Mouse (Mus musculus): ENCODE measurements around the gene Psg19. TPM values are rescaled to one million over a fixed set of nuclear protein-coding genes. Genes with fewer than 3 reads are reported as not detected.
A peak's percentile ranks its signal among the peaks of the same experiment; 100 is the strongest.
"Not testable (repeated sequence)": the region's sequence is repeated elsewhere in the genome, so short reads cannot be mapped to it uniquely, and the experiment has no call there.

Gene Psg19
- not detected for total RNA-seq (2018; cell fraction: chromatin; rRNA removed)
- not detected for total RNA-seq (2018; cell fraction: cytosol; rRNA removed)
- total RNA-seq (2018; cell fraction: nucleus; rRNA removed): not detected
- polyA plus RNA-seq (2018): not detected in 3 replicates

DNA sequence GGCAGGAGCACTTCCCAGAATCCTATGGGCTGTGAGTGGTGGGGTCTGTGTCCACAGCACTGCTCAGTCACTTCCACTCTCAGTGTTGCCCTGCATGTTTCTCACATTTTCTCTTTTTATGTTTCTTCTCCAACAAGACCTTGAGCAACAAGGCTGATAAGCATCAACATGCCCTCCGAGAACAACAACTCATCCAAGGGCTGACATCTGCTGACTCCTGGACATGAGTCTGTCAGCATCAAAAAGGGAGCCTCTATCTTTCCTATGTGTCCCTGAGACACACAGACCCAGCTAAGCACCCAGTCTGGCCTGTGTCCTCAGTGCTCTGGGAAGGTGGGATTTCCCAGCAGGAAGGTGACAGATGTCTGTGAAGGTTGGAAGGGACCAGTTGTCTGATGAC lies at the start of gene Psg19:
Gene Psg19, minus strand, starts transcription at position 101 of the 400 bp plus-strand sequence.
- Histone ChIP-seq H3K36me3 (ENCODE audit: inconsistent target) (no peaks in the 10 kb centered on the region), H3K27ac (no peak within 1 kb of the TSS), H3K79me2 (ENCODE audit: inconsistent target) (no peaks in the 10 kb centered on the region), H3K4me3 (ENCODE audit: inconsistent target) (no peak within 1 kb of the TSS)
- 94% methylated on average over 1 of the region's 1 CpGs for WGBS (ENCODE audit: missing documents)

DNA sequence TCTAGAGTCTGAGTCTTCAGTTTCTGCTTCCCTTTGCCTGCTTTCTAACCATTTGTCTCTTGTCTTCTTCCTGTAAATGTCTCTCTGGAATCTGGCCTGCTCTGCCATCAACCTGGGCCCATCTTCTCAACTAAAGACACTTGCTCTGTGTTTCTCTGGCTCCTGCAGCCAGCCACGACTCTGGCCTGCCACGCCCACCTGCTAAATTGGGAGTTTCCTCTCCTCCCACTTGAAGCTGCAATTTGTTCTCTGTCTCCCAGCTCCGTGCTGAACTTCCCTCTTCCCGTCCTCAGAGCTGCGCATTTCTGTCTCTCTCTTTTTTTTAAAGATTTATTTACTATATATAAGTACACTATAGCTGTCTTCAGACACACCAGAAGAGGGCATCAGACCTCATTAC lies 46.5 kb upstream of the Psg19 start:
- Histone ChIP-seq H3K36me3 (ENCODE audit: inconsistent target) (no peaks in the 10 kb centered on the region), H3K4me3 (ENCODE audit: inconsistent target) (no peak overlapping the region), H3K79me2 (ENCODE audit: inconsistent target) (no peaks in the 10 kb centered on the region; the same call in 1 of the 2 replicates), H3K27ac (no peak overlapping the region)
- 45% methylated on average over 2 of the region's 5 CpGs for WGBS (ENCODE audit: missing documents)

DNA sequence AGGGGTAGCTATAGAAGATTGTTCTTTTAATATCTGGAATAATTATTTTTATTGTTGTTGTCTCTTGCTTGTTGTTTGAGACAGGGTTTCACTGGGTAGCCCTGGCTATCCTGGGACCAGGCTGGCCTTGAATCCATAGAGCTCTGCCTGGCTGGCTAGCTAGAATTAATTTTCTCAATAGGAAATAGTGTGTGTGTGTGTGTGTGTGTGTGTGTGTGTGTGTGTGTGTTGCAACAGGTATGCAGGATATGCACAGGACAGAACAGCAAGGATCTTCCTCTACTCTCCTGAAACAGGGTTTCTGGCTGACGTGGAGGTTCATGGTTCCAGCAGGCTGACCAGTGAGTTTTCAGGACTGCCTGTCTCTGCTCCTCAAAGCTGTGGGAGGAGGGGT lies 42.9 kb upstream of the Psg19 start:
- Histone ChIP-seq H3K27ac (no peak overlapping the region; the same call in 1 of the 2 replicates), H3K79me2 (ENCODE audit: inconsistent target) (no peaks in the 10 kb centered on the region; the same call in 1 of the 2 replicates), H3K4me3 (ENCODE audit: inconsistent target) (peak overlapping the region; percentile 10; the same call in 1 of the 2 replicates), H3K36me3 (ENCODE audit: inconsistent target) (no peaks in the 10 kb centered on the region)
- 69% methylated on average over 1 of the region's 1 CpGs for WGBS (ENCODE audit: missing documents)

DNA sequence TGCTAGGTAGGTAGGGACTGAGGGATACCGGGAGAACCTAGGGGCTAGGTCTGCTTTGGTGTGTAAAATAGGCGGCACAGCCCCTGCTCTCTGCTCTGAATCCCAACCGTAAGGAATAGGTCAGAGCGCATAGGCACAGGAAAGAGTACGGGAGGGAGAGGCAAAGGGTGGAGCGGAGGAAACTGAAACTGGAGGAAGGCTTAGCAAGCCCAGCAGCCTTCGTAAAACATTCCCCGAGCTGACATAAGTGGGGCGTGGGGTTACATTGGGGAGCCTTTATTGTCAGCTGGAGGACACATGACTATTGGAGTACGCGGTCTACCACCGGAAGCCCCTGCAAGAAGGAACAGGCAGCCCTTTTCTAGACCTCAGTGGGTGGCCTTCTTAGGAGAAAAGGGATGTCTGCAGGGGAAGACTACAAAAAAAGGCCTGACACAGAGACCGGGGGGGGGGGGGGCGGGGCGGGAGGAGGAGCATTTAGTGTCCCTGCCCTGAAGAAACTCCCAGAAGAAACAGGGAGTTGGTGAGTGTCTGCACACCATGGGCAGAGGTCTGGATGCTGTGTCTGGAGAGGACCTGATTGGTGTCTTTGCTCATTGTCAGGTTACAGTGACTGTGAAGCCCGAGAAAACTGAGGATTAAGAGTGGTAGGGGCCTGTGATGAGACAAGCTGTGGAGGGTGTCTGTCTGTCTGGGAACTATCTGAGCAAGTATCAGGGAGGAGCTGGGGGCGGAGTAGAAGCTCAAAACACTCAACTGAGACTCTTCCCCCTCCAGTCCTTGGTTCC lies 42.3 kb upstream of the Psg19 start:
- Histone ChIP-seq H3K27ac (peak overlapping the region; percentile 84), H3K4me3 (ENCODE audit: inconsistent target) (peak overlapping the region; percentile 45), H3K36me3 (ENCODE audit: inconsistent target) (no peaks in the 10 kb centered on the region), H3K79me2 (ENCODE audit: inconsistent target) (no peaks in the 10 kb centered on the region; the same call in 1 of the 2 replicates)
- 4% methylated on average over 14 of the region's 17 CpGs for WGBS (ENCODE audit: missing documents)

DNA sequence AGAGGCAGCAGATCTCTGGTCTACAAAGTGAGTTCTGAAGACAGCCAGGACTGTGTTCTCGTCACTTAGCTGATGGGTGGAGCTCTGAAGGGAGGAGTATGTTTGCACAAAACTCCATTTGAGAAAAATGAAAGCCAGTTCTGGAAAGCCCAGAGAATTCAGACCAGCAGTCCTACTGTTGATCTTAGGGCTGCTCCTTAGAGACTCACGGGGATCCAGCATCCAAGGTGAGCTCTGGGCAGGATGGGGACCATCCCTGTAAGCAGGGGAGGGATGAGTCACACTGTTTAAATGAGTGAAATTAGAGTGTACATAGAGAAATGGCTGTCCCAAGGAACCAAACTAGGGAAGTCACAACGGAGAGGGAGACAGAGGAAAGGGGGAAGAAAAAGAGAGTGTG lies 41.5 kb upstream of the Psg19 start, which contains the start of gene Mill2:
Gene Mill2, plus strand, starts transcription at position 102 of the 400 bp plus-strand sequence.
- Histone ChIP-seq H3K27ac (peak within 1 kb of the TSS; percentile 84), H3K4me3 (ENCODE audit: inconsistent target) (peak within 1 kb of the TSS; percentile 45), H3K36me3 (ENCODE audit: inconsistent target) (no peaks in the 10 kb centered on the region), H3K79me2 (ENCODE audit: inconsistent target) (no peaks in the 10 kb centered on the region; the same call in 1 of the 2 replicates)
- WGBS (ENCODE audit: missing documents): 9% methylated on average over 3 of the region's 3 CpGs

DNA sequence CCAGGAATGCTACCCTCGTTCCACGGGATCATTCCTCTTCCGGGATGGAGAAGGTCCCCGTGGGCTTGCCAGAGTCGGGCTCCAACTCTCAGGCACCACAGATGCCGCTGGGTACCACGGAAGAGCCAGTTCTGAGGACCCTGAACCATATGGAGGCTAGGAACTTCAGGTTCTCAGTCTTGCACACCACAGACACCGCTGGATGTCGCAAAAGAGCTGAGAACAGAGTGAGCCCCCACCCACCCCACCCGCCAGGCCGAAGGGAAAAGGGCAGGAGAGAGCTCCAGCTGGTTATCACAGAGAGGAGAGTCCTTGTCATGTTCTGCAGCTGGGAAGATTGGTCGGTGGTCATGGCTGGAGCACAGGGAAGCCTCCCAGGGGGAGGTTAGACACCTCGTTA lies 34.0 kb upstream of the Psg19 start:
- 48% methylated on average over 13 of the region's 13 CpGs for WGBS (ENCODE audit: missing documents)

DNA sequence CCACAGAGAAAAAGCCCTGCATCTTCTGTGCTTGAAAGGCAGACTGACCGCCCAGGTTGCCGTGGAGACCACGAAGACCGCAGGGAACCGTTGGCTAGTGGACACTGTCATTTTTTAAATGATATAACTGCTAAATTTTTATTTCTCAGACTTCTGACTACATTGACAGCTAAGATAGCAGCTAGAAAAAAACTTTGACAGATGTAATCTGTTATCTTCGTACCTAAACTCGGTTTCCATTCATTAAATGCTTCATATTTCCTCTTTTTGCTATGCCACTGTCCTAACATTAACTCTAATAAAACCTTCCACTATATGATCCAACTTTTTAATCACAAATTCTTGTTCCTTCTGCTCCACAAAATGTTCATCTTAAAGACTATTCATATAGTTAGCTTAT lies 31.2 kb upstream of the Psg19 start:
- Histone ChIP-seq H3K4me3 (ENCODE audit: inconsistent target) (no peak overlapping the region), H3K36me3 (ENCODE audit: inconsistent target) (no peaks in the 10 kb centered on the region), H3K79me2 (ENCODE audit: inconsistent target) (no peaks in the 10 kb centered on the region), H3K27ac (no peak overlapping the region)
- 82% methylated on average over 7 of the region's 7 CpGs for WGBS (ENCODE audit: missing documents)

More for the DNA sequence above, 34.0 kb upstream of the Psg19 start:
- H3K79me2 ChIP-seq (ENCODE audit: inconsistent target): no peaks in the 10 kb centered on the region
- H3K4me3 ChIP-seq (ENCODE audit: inconsistent target): no peak overlapping the region
- no peaks in the 10 kb centered on the region for H3K36me3 ChIP-seq (ENCODE audit: inconsistent target)
- no peak overlapping the region for H3K27ac ChIP-seq

DNA sequence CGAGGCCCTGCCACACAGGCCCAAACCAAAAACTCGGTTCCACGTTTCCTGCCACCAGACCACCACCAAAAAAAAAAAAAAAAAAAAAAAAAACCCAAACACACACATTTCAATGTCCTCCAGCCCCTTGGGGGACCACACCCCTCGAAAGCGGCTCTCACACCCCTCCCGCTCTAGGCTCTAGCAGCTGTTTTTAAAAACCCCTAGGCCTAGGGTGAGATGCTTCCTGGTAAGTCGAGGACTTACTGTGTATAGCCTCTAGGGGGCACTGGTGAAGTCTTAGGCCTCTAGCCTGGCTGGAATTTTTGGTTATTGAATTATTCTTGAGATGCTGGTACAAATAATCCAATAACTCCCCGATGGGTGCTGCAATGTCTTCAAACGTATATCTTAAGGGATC lies 30.3 kb upstream of the Psg19 start:
- Histone ChIP-seq H3K4me3 (ENCODE audit: inconsistent target) (no peak overlapping the region), H3K79me2 (ENCODE audit: inconsistent target) (no peaks in the 10 kb centered on the region), H3K27ac (no peak overlapping the region), H3K36me3 (ENCODE audit: inconsistent target) (no peaks in the 10 kb centered on the region)
- 82% methylated on average over 6 of the region's 9 CpGs for WGBS (ENCODE audit: missing documents)

DNA sequence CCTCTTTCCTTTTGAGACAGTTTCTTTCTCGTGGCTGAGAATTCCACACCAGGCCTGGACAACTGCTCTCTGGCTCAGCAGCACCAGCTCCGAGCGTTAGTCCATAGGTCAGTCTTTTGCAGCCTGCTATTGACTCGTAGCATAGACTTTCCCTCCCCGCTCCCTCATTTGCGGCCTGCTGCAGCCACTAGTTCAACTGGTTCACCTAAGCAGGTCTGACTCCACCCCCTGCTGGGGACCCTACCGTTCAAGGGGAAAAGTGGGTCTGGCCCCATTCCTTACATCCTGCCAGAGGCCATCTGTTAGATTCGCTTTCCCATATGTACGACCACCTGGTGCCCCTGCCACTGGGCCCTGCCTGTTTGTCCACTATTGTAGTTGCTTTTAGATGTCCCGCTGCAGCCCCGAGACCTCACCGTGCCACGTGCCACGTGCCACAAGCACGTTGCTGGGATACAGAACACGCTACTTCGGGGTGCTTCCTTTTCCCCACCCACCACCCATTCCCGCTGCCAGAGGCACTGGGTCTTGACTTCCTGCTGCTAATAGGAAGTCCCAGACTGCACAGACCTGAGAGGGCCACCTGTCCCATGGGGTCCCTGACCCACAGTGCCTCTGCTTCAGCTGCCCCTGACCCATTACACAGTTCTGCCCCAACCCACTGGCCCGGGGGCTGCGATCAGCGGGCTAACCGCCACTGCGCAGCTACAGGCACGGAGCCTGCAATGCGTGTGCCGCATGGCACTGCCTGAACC lies 29.6 kb upstream of the Psg19 start:
- Histone ChIP-seq H3K79me2 (ENCODE audit: inconsistent target) (no peaks in the 10 kb centered on the region), H3K36me3 (ENCODE audit: inconsistent target) (no peaks in the 10 kb centered on the region), H3K4me3 (ENCODE audit: inconsistent target) (no peak overlapping the region), H3K27ac (no peak overlapping the region)
- 71% methylated on average over 26 of the region's 26 CpGs for whole genome bisulfite sequencing (ENCODE audit: missing documents)

DNA sequence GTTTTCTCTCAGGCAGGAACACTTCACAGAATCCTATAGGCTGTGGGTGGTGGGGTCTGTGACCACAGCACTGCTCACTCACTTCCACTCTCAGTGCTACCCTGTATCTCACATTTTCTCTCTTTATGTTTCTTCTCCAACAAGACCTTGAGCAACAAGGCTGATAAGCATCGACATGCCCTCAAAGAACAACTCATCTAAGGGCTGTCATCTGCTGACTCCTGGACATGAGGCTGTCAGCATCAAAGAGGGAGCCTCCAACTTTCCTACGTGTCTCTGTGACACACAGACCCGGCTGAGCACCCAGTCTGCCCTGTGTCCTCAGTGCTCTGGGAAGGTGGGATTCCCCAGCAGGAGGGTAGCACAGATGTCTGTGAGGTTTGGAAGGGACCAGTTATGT lies 23.2 kb upstream of the Psg19 start, which contains the start of gene Psg17:
Gene Psg17, minus strand, starts transcription at position 101 of the 400 bp plus-strand sequence.
- Histone ChIP-seq H3K36me3 (ENCODE audit: inconsistent target) (no peaks in the 10 kb centered on the region), H3K79me2 (ENCODE audit: inconsistent target) (no peaks in the 10 kb centered on the region), H3K27ac (no peak within 1 kb of the TSS), H3K4me3 (ENCODE audit: inconsistent target) (no peak within 1 kb of the TSS)
- WGBS (ENCODE audit: missing documents): 82% methylated on average over 3 of the region's 3 CpGs

DNA sequence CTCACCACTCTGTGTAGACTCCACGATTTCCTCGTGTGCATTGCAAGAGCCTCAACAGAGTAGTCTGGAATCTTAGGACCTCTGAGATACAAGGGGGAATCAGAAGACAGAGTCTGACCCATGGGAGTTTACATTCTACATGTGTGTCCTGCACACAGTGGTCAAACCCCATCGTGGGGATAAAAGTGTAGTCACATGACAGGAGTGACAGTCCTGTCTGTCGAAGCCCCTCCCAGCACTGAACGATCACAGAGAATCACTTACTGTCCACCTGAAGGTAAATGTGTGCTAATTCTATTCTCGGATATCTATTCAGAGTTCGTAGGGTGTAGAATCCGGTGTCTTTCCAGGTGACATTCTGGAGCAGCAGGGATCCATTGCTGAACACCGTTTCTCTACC lies 20.0 kb upstream of the Psg19 start:
- WGBS (ENCODE audit: missing documents): 87% methylated on average over 9 of the region's 9 CpGs
- Histone ChIP-seq H3K36me3 (ENCODE audit: inconsistent target) (no peaks in the 10 kb centered on the region), H3K27ac (no peak overlapping the region), H3K4me3 (ENCODE audit: inconsistent target) (no peak overlapping the region), H3K79me2 (ENCODE audit: inconsistent target) (no peaks in the 10 kb centered on the region)

DNA sequence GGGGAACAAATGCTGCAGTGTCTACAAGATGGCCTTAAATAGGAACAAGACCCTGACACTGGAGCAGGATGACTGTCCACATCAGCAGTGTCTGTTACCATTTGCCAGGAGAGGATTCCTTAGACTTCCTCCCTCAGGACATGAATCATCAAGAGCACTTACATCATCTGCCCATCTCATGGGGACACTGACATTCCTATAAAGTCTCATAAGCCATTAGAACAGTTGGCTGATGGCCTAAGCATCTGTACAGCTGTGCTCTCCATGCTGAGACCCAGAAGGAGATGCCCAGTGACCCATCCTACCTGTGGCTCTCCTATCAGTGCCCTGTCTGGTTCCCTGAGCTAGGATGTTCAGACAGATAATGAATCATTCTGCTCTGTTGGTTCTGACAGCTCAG lies 5.2 kb upstream of the Psg19 start:
- H3K27ac ChIP-seq: no peak overlapping the region
- H3K36me3 ChIP-seq (ENCODE audit: inconsistent target): no peaks in the 10 kb centered on the region
- H3K79me2 ChIP-seq (ENCODE audit: inconsistent target): no peaks in the 10 kb centered on the region
- H3K4me3 ChIP-seq (ENCODE audit: inconsistent target): no peak overlapping the region

DNA sequence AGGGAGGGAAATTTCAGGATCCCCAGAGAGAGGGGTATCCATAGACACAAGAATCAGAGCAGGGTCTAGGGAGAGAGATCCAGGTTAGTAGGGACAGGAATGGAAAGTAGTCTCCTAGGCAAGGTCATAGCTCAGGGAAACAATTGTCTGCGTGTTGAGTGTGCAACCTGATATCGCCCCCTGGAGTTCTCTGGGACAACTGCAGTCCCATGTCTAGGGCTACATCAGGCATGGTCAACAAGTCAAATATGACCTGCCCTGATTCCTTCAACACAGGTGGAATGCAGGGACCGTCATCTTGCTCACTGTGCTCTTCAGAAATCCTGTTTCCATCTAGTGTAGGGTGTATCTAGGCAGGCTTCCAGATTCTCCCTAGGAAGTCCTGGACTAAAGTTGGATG lies 809 bp upstream of the Psg19 start:
- H3K36me3 ChIP-seq (ENCODE audit: inconsistent target): no peaks in the 10 kb centered on the region
- no peak overlapping the region for H3K27ac ChIP-seq
- H3K4me3 ChIP-seq (ENCODE audit: inconsistent target): no peak overlapping the region
- WGBS (ENCODE audit: missing documents): 46% methylated on average over 3 of the region's 3 CpGs
- no peaks in the 10 kb centered on the region for H3K79me2 ChIP-seq (ENCODE audit: inconsistent target)

DNA sequence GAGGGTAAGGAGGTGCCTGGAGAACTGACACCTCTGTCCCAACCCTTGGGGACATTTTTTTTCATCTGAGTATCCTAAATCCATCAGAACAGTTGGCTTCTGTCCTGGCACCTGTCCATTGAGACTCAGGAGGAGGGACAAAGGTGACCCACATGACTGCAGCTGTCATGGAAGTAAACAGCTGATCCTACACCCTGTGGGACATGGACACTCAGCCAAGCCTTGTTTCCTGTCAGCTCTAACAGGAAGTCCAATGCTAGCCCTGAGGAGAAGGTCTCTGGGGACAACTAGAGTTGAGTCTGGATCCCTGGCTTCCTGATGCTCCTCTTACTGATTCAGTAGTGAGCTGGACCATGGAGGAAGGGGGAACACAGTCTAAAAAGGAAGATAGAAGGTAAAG lies 7.6 kb downstream of the Psg19 start:
- H3K79me2 ChIP-seq (ENCODE audit: inconsistent target); H3K4me3 ChIP-seq (ENCODE audit: inconsistent target); H3K36me3 ChIP-seq (ENCODE audit: inconsistent target); H3K27ac ChIP-seq: not testable (repeated sequence)

DNA sequence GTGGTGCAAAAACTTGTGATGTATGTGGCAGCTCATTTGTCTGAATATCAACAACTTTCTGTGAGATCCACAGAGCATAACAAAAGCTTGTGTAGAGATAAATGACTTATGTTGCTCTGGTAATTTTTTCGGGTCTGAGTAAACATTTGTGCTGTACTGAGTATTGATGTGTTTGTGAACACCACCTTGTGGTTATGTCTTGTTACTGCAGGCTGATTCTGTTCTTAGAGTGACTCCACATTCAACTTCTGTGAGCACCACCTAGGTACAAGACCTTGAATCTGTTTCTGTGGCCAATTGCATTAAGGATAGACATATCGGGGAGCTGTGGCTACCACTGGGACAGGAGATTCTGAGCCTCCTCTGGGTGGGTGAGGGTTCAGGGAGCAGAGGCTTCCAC lies 17.0 kb downstream of the Psg19 start:
- H3K27ac ChIP-seq; H3K36me3 ChIP-seq (ENCODE audit: inconsistent target); H3K4me3 ChIP-seq (ENCODE audit: inconsistent target); H3K79me2 ChIP-seq (ENCODE audit: inconsistent target): not testable (repeated sequence)
- WGBS (ENCODE audit: missing documents): 29% methylated on average over 2 of the region's 2 CpGs

All from macrophage (primary cell).